20 mouse cellular contexts compared by ENCODE assay signal in the genomic region with DNA sequence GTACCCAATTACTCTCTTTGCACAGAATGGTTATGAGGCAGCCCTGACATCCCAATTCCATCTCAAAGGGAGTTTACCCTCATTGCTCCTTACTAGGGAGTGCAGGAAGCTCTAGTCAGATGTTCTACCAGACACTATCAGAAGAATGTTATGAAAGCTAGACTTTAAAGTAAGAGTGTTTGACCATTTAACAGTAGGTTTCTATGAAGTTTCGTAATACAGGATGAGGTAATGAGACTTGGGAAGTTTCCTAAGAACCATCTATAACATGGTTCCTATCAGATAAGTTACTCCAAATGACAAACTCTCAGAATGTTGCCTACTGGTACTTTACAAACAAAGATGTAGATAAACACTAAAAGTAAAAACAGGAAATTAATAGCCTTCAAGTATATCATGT.
DNase-seq lines count a peak whose midpoint lies in the region; ATAC-seq lines count a peak whose summit lies in the region.
"Had no signal": no experiment of that assay in that cellular context is flagged by ENCODE, and none has a peak within 500 bp of the region (broad histone marks: within the 10 kb centered on the region; RNA-seq: fewer than 3 reads in every experiment).

No protein-coding gene starts in this region.

- peak; percentile 82 for ATAC-seq in granulocyte monocyte progenitor cell, adult 5-6 weeks (replicated peaks; ENCODE audit: poor library complexity, severe bottlenecking)
- peak; percentile 60 for ATAC-seq in megakaryocyte progenitor cell, adult 5-6 weeks (replicated peaks; ENCODE audit: poor library complexity)
- ATAC-seq in inflammation-experienced regulatory T-cells, adult 6 months = no peak
- ATAC-seq: activated CD4-positive, CD25-positive, alpha-beta regulatory T cell, adult 4 months; CD4-positive, CD25-positive, alpha-beta regulatory T cell, adult 4 months; forebrain, embryonic 14.5 days; forebrain, embryonic 16.5 days; Patski had no signal

- DNase-seq in 416B (ENCODE audit: low read depth) = peak; percentile 57
- no peak for DNase-seq in left cerebral cortex, adult 11 months (ENCODE audit: low spot score)
- DNase-seq: adrenal gland, adult 8-10 months; adrenal gland, postnatal 14 days; adrenal gland, postnatal 36 days; B cell, adult 2 months; cerebellum, adult 11-12 months; cerebellum, adult 2 months; cerebellum, adult 9-10 months; cerebellum, postnatal 10 days; cerebellum, postnatal 36 days; embryo, embryonic 11 days had no signal
